Mouse (Mus musculus): Measurements from ENCODE around the gene Cd19.

- TF ChIP-seq CTCF (IDR thresholded peaks at IDR 0.05; ENCODE audit: control insufficient read depth, insufficient read depth, low read length) = no peak
- no peak for TF ChIP-seq POLR2A (IDR thresholded peaks at IDR 0.05; ENCODE audit: borderline replicate concordance, control insufficient read depth, low read depth, low read length)
Measured at GRCm38 (mm10) chr7:126435801-126436200, 21.1 kb upstream of the Cd19 start.
